Mouse (Mus musculus) myocyte (in vitro differentiated cells): ENCODE data around the gene Tcf7l1. TPM values are rescaled to one million over a fixed set of nuclear protein-coding genes. Genes with fewer than 3 reads are reported as not detected.
A peak's percentile ranks its signal among the peaks of the same experiment; 100 is the strongest.

Source experiments
- H3K27me3 ChIP-seq: one replicate; pipeline ENCODE4 v1.6.1; 2011; ENCODE audit not compliant: control insufficient read depth, insufficient read depth, insufficient read length
- H3K36me3 ChIP-seq: one replicate; pipeline ENCODE4 v1.6.1; 2011; ENCODE audit not compliant: control insufficient read depth, insufficient read depth
- H3K4me2 ChIP-seq: one replicate; pipeline ENCODE4 v1.6.1; 2011; ENCODE audit warnings: low read depth, control low read depth
- H3K4me3 ChIP-seq: one replicate; pipeline ENCODE4 v1.5.1; 2011; ENCODE audit warnings: mild to moderate bottlenecking, control low read depth, moderate library complexity
- H3K79me2 ChIP-seq: one replicate; pipeline ENCODE4 v1.6.1; 2011; ENCODE audit not compliant: control insufficient read depth, insufficient read depth
- H3ac ChIP-seq: one replicate; pipeline ENCODE4 v1.6.1; 2011; ENCODE audit not compliant: control insufficient read depth, insufficient read length
- CEBPB ChIP-seq: IDR thresholded peaks from 2 replicates; pipeline ENCODE4 v1.6.1; 2011; ENCODE audit warnings: mild to moderate bottlenecking, moderate library complexity; ENCODE audit not compliant: poor library complexity, insufficient read depth, severe bottlenecking
- E2F4 ChIP-seq: IDR thresholded peaks from one replicate; pipeline ENCODE4 v1.6.1; 2011; ENCODE audit warnings: mild to moderate bottlenecking, control low read depth, moderate library complexity; ENCODE audit not compliant: insufficient read depth
- MAX ChIP-seq: IDR thresholded peaks from one replicate; pipeline ENCODE4 v1.6.1; 2011; ENCODE audit warnings: low read depth, mild to moderate bottlenecking, control low read depth
- MYOD1 ChIP-seq, 3 experiments: IDR thresholded peaks; one replicate each; pipeline ENCODE4 v1.6.1; 2011; ENCODE audit warnings: control low read depth in 2 of 3, low read depth in 2 of 3, mild to moderate bottlenecking in 2 of 3, moderate library complexity in 1 of 3; ENCODE audit not compliant: insufficient read length in 2 of 3, control insufficient read depth in 1 of 3
- MYOG ChIP-seq, 3 experiments: IDR thresholded peaks; one replicate each; pipeline ENCODE4 v1.6.1; 2011; ENCODE audit warnings: control low read depth in 2 of 3, low read depth in 2 of 3, mild to moderate bottlenecking in 2 of 3; ENCODE audit not compliant: insufficient read length in 2 of 3, control insufficient read depth in 1 of 3, insufficient read depth in 1 of 3
- POLR2A ChIP-seq: IDR thresholded peaks from one replicate; pipeline ENCODE4 v1.6.1; 2011; ENCODE audit warnings: low read depth, mild to moderate bottlenecking, control low read depth, moderate library complexity; ENCODE audit not compliant: insufficient read length
- POLR2AphosphoS2 ChIP-seq: IDR thresholded peaks from one replicate; pipeline ENCODE4 v1.6.1; 2011; ENCODE audit warnings: low read depth, control low read depth; ENCODE audit not compliant: insufficient read length
- REST ChIP-seq: IDR thresholded peaks from one replicate; pipeline ENCODE4 v1.6.1; 2011; ENCODE audit warnings: mild to moderate bottlenecking, control low read depth, moderate library complexity; ENCODE audit not compliant: insufficient read depth, insufficient read length
- SRF ChIP-seq: IDR thresholded peaks from one replicate; pipeline ENCODE4 v1.6.1; 2011; ENCODE audit warnings: low read depth; ENCODE audit not compliant: control insufficient read depth, insufficient read length
- TCF12 ChIP-seq: IDR thresholded peaks from one replicate; pipeline ENCODE4 v1.6.1; 2011; ENCODE audit warnings: mild to moderate bottlenecking, control low read depth; ENCODE audit not compliant: poor library complexity, insufficient read depth, severe bottlenecking
- TCF3 ChIP-seq: IDR thresholded peaks from one replicate; pipeline ENCODE4 v1.6.1; 2011; ENCODE audit warnings: low read depth, control low read depth; ENCODE audit not compliant: insufficient read length
- USF1 ChIP-seq: IDR thresholded peaks from one replicate; pipeline ENCODE4 v1.6.1; 2011; ENCODE audit warnings: low read depth, mild to moderate bottlenecking, control low read depth, moderate library complexity
- polyA plus RNA-seq: library from polyadenylated mRNA; unstranded; fragments of >200 nt; fragmentation: generic; extraction: Trizol; gene quantifications from one replicate; pipeline ENCODE4 v1.2.1, GENCODE M21; 2012; ENCODE audit warnings: missing spikeins

Gene Tcf7l1
- polyA plus RNA-seq, 1 experiment = 13.3 TPM

GRCm38 (mm10) chr6:72740596-72741421 is 48.2 kb downstream of the Tcf7l1 start:
- Histone ChIP-seq H3K4me3 (no peak overlapping the region), H3ac (no peak overlapping the region), H3K36me3 (no peaks in the 10 kb centered on the region), H3K4me2 (peak overlapping the region; percentile 72), H3K27me3 (no peaks in the 10 kb centered on the region), H3K79me2 (peaks cover 45% of the 10 kb centered on the region)
- TF ChIP-seq E2F4 = no peak
- peak in 2 of 3 experiments; percentile 81 to 91 for TF ChIP-seq MYOD1 (IDR thresholded peaks at IDR 0.05; ENCODE audit: control insufficient read depth in 1 of 3, insufficient read length in 2 of 3, low read depth in 2 of 3)
- peak; percentile 40 to 89 (median 45) for TF ChIP-seq MYOG (IDR thresholded peaks at IDR 0.05; ENCODE audit: control insufficient read depth in 1 of 3, insufficient read depth in 1 of 3, insufficient read length in 2 of 3, low read depth in 2 of 3)
- TF ChIP-seq TCF12 = peak; percentile 41
- TF ChIP-seq SRF = no peak
- peak; percentile 49 for TF ChIP-seq TCF3
- TF ChIP-seq REST = no peak

DNA sequence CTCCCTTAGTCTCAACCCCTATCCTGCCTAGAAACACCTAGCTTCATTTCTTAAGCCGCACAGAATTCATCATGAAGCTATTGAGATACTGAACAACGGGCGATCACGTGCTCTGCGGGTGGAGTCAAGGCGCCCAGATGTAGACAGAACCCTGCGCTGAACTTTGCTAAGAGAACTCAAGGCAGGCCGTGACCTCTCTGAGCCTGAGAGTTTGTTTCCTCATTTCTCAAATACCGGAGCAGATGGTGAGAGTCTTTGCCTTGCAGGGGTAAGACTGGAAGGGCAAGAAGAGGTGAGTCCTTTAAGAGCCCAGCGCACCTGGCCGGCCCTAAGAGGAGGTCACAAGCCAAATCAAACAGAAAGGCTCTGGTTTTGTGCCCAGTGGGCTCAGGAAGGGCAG is 52.2 kb downstream of the Tcf7l1 start:
- Histone ChIP-seq H3K4me3 (no peak overlapping the region), H3K27me3 (no peaks in the 10 kb centered on the region), H3ac (no peak overlapping the region), H3K4me2 (no peak overlapping the region), H3K36me3 (no peaks in the 10 kb centered on the region), H3K79me2 (peaks cover 35% of the 10 kb centered on the region)
- no peak for TF ChIP-seq USF1
- no peak for TF ChIP-seq MAX
- no peak for TF ChIP-seq POLR2AphosphoS2
- TF ChIP-seq TCF12 = no peak
- no peak for TF ChIP-seq MYOD1 (IDR thresholded peaks at IDR 0.05; ENCODE audit: control insufficient read depth in 1 of 3, insufficient read length in 2 of 3, low read depth in 2 of 3)
- no peak for TF ChIP-seq TCF3
- TF ChIP-seq REST = no peak
- TF ChIP-seq MYOG (IDR thresholded peaks at IDR 0.05; ENCODE audit: control insufficient read depth in 1 of 3, insufficient read depth in 1 of 3, insufficient read length in 2 of 3, low read depth in 2 of 3) = no peak
- TF ChIP-seq CEBPB = no peak
- no peak for TF ChIP-seq SRF
- no peak for TF ChIP-seq POLR2A
- TF ChIP-seq E2F4 = no peak

GRCm38 (mm10) chr6:72735206-72735605 is 53.8 kb downstream of the Tcf7l1 start:
- H3K27me3 ChIP-seq = no peaks in the 10 kb centered on the region
- TF ChIP-seq SRF (no peak), CEBPB (no peak), E2F4 (no peak)
- H3K36me3 ChIP-seq = no peaks in the 10 kb centered on the region
- H3K4me2 ChIP-seq = no peak overlapping the region
- peaks cover 38% of the 10 kb centered on the region for H3K79me2 ChIP-seq
- H3K4me3 ChIP-seq = no peak overlapping the region
- H3ac ChIP-seq = no peak overlapping the region

- no peak overlapping the region for H3K4me3 ChIP-seq
- no peak for TF ChIP-seq MAX
- TF ChIP-seq REST = no peak
- no peak for TF ChIP-seq TCF3
- no peak for TF ChIP-seq CEBPB
- no peak overlapping the region for H3ac ChIP-seq
- H3K27me3 ChIP-seq = no peaks in the 10 kb centered on the region
- no peaks in the 10 kb centered on the region for H3K36me3 ChIP-seq
- no peak overlapping the region for H3K4me2 ChIP-seq
- H3K79me2 ChIP-seq = peaks cover 45% of the 10 kb centered on the region
Observed at GRCm38 (mm10) chr6:72733375-72733774, 55.7 kb downstream of the Tcf7l1 start.

DNA sequence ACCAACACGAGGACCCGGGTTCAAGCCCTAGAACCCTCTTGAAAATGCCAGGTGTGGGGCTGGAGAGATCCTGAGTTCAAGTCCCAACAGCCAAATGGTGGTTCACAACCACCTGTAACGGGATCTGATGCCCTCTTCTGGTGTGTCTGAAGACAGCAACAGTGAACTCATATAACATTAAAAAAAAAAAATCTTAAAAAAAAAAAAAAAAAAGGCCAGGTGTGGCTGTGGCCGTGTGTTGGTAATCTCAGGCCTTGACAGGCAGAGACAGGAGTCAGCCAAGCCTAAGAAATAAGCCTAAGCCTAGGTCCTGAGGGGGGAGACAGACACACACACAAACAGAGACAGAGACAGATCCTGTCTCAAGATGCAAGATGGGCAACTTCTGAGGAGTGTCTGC is 56.9 kb downstream of the Tcf7l1 start:
- H3K4me2 ChIP-seq = no peak overlapping the region
- H3K4me3 ChIP-seq = no peak overlapping the region
- H3K36me3 ChIP-seq = no peaks in the 10 kb centered on the region
- no peak overlapping the region for H3ac ChIP-seq
- no peaks in the 10 kb centered on the region for H3K27me3 ChIP-seq
- TF ChIP-seq MYOD1 (IDR thresholded peaks at IDR 0.05; ENCODE audit: control insufficient read depth in 1 of 3, insufficient read length in 2 of 3, low read depth in 2 of 3) (no peak), CEBPB (no peak), TCF3 (no peak), POLR2A (no peak), POLR2AphosphoS2 (no peak), MAX (no peak), USF1 (no peak), SRF (no peak), MYOG (IDR thresholded peaks at IDR 0.05; ENCODE audit: control insufficient read depth in 1 of 3, insufficient read depth in 1 of 3, insufficient read length in 2 of 3, low read depth in 2 of 3) (no peak), E2F4 (no peak), REST (no peak), TCF12 (no peak)
- H3K79me2 ChIP-seq = peaks cover 40% of the 10 kb centered on the region
